Mouse (Mus musculus) brain, embryonic 14.5 days (tissue): ENCODE measurements around the gene Rdh1.

Experiments used
- CTCF ChIP-seq: fragments of 200-500 bp; IDR thresholded peaks from 2 replicates; pipeline ENCODE4 v1.5.1; 2012; ENCODE audit warnings: inconsistent platforms, mild to moderate bottlenecking, moderate library complexity, borderline replicate concordance; ENCODE audit not compliant: insufficient read depth, insufficient read length; ENCODE audit errors: extremely low read depth
- POLR2A ChIP-seq: fragments of 200-500 bp; IDR thresholded peaks from 2 replicates; pipeline ENCODE4 v1.6.1; 2012; ENCODE audit warnings: mild to moderate bottlenecking, inconsistent platforms, borderline replicate concordance; ENCODE audit not compliant: poor library complexity, insufficient read depth, insufficient read length, severe bottlenecking; ENCODE audit errors: extremely low read depth

GRCm38 (mm10) chr10:127744661-127745060 lies 14.9 kb upstream of the Rdh1 start:
- TF ChIP-seq CTCF (peak; percentile 44; the same call in 1 of the 2 replicates), POLR2A (no peak)
